Mouse (Mus musculus): ENCODE measurements around the gene Adarb2.

- TF ChIP-seq ZC3H11A (IDR thresholded peaks at IDR 0.05; ENCODE audit: low read depth, low read length), result no peak
- TF ChIP-seq UBTF (IDR thresholded peaks at IDR 0.05; ENCODE audit: low read depth, low read length), result no peak
- no peak for TF ChIP-seq EP300 (IDR thresholded peaks at IDR 0.05; ENCODE audit: low read length)
- TF ChIP-seq ETS1 (conservative IDR thresholded peaks at IDR 0.05; ENCODE audit: low read depth, low read length), result no peak
- TF ChIP-seq TCF12 (IDR thresholded peaks at IDR 0.05; ENCODE audit: low read depth, low read length), result no peak
- TF ChIP-seq SMC3 (IDR thresholded peaks at IDR 0.05; ENCODE audit: low read depth, low read length), result no peak
- TF ChIP-seq SIN3A (IDR thresholded peaks at IDR 0.05; ENCODE audit: low read length), result no peak
- TF ChIP-seq USF1 (IDR thresholded peaks at IDR 0.05; ENCODE audit: low read depth, low read length), result no peak
These were observed 357.8 kb downstream of the Adarb2 start for GRCm38 (mm10) chr13:8560485-8560884.
